Mouse (Mus musculus): ENCODE data around the gene Ctdnep1. TPM values are rescaled to one million over a fixed set of nuclear protein-coding genes. Genes with fewer than 3 reads are reported as not detected.

The Ctdnep1 gene
- polyA plus RNA-seq, 1 experiment from 2014 or later, result 24.4 TPM

DNA sequence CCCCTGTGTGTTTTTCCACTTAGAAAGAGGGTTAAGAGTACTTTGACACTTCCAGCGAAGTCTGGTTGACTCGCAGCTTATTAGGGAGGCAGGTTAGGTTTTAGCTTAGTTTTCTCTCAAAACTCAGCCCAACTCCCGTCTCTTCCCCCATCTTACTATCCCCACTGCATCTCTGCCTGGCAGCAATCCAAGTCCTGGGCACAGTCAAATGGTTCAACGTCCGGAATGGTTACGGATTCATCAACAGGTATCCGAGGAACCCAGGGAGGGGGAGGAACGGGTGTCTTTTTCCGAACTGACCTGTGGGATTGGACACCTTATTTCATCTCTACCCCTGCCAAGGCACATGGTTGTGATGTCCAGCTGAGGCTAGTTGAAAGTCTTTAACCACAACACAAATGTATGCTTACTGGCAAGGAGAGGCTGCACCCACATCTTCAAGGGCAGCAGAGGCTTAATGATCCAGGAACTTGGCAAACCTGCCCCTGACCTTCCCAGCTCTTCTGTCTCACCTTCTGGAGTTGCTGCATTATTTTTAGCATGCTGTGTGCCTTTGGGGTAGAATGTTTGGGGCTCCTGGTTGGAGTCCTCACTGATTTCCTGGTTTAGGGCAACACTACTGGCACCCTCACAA, 44.1 kb upstream of the Ctdnep1 start:
- H3K4me1 ChIP-seq (ENCODE audit: control insufficient read depth, insufficient read depth, low read length), result peaks cover 4% of the 10 kb centered on the region; the same call in 1 of the 2 replicates
- no peak for ATAC-seq
- no peaks in the 10 kb centered on the region for H3K36me3 ChIP-seq (ENCODE audit: control insufficient read depth, insufficient read depth, low read length)
- WGBS, result 42% methylated on average over 9 of the region's 9 CpGs
- H3K9me3 ChIP-seq (replicated peaks; ENCODE audit: control insufficient read depth, low read length, poor library complexity, severe bottlenecking), result no peaks in the 10 kb centered on the region
- no peak overlapping the region for H3K27ac ChIP-seq (ENCODE audit: low read length)
- peaks cover 19% of the 10 kb centered on the region for H3K27me3 ChIP-seq (ENCODE audit: control insufficient read depth, insufficient read depth, low read depth, low read length)
- H3K4me3 ChIP-seq (ENCODE audit: low read depth, low read length), result no peak overlapping the region
- H3K9ac ChIP-seq (ENCODE audit: low read depth, low read length), result no peak overlapping the region
- H3K4me2 ChIP-seq (ENCODE audit: low read length), result peak overlapping the region; percentile 97

DNA sequence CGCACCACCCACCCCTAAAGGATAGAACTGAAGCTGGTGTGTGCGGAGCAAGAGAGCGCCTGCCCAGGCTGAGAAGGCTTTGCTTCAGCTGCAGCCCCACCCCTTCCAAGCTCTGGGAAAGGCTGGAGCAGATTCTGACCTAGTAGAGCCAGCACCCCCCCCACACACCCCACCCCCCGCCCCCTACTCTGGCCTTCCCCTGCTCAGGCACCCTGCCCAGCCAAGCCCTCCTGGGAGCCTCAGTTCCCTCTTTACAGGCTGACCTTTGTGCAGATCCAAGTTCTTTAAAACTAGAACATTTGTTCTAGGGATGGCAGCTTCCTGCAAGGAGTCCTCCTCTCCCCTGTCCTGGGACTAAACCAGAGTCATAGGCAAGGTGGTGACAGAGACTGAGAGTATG, 43.6 kb upstream of the Ctdnep1 start:
- Histone ChIP-seq H3K27me3 (ENCODE audit: control insufficient read depth, insufficient read depth, low read depth, low read length) (peaks cover 19% of the 10 kb centered on the region), H3K36me3 (ENCODE audit: control insufficient read depth, insufficient read depth, low read length) (no peaks in the 10 kb centered on the region), H3K4me3 (ENCODE audit: low read depth, low read length) (no peak overlapping the region), H3K9me3 (replicated peaks; ENCODE audit: control insufficient read depth, low read length, poor library complexity, severe bottlenecking) (no peaks in the 10 kb centered on the region), H3K4me2 (ENCODE audit: low read length) (no peak overlapping the region), H3K4me1 (ENCODE audit: control insufficient read depth, insufficient read depth, low read length) (peaks cover 4% of the 10 kb centered on the region; the same call in 1 of the 2 replicates), H3K27ac (ENCODE audit: low read length) (no peak overlapping the region), H3K9ac (ENCODE audit: low read depth, low read length) (no peak overlapping the region)
- ATAC-seq, result no peak
- WGBS, result 29% methylated on average over 4 of the region's 4 CpGs

DNA sequence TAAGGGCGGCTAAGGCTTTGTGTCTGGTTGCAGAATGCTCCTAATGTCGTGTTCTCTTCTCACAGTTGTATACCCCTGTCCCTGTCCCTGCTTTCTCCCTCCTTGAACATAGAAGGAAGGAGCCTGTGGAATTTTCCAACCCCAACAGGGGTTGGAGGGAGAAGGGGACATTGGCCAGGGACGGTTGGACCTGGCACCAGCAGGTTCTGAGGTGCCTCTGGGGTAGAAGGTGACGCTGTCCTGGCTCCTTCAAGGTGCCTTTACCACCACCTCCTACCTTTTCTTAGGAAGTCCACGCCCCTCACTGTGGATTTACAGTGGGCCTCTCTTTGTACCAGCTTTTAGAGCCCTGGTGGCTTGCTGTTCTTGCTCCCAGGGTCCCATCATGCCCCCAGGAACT, 43.1 kb upstream of the Ctdnep1 start:
- no peak overlapping the region for H3K4me2 ChIP-seq (ENCODE audit: low read length)
- WGBS, result 69% methylated on average over 5 of the region's 5 CpGs
- H3K27me3 ChIP-seq (ENCODE audit: control insufficient read depth, insufficient read depth, low read depth, low read length), result peaks cover 19% of the 10 kb centered on the region
- ATAC-seq, result no peak
- H3K4me3 ChIP-seq (ENCODE audit: low read depth, low read length), result no peak overlapping the region
- H3K9me3 ChIP-seq (replicated peaks; ENCODE audit: control insufficient read depth, low read length, poor library complexity, severe bottlenecking), result no peaks in the 10 kb centered on the region
- H3K27ac ChIP-seq (ENCODE audit: low read length), result no peak overlapping the region
- no peak overlapping the region for H3K9ac ChIP-seq (ENCODE audit: low read depth, low read length)
- peaks cover 4% of the 10 kb centered on the region; the same call in 1 of the 2 replicates for H3K4me1 ChIP-seq (ENCODE audit: control insufficient read depth, insufficient read depth, low read length)
- H3K36me3 ChIP-seq (ENCODE audit: control insufficient read depth, insufficient read depth, low read length), result no peaks in the 10 kb centered on the region

DNA sequence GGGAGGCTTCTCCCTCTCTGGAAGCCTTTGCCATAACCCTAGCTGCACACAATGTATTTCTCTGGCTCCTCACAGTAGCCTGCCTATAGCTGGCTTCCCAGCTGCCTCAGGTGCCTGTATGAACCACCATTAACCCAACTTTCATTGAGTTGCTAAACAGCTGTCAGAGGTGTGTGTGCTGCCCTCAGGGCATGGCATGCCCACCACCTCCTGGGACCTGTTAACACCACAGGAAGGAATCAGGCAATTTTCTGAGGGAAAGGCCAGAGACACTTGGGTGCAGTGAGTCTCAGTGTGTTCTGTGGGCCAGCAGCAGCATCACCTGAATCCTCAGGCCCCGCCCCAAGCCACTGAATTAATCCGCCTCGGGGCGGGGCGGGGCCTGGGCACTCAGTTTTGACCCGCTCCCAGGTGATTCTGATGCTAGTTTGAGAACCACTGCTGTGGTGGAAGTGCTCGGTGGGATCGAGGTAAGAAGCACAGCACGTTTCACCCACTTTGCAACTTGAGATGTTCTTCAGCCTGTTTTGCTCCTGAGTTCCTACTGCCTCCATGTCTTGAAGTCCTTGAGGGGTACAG, 42.5 kb upstream of the Ctdnep1 start:
- no peak overlapping the region for H3K27ac ChIP-seq (ENCODE audit: low read length)
- H3K4me2 ChIP-seq (ENCODE audit: low read length), result no peak overlapping the region
- no peak overlapping the region for H3K9ac ChIP-seq (ENCODE audit: low read depth, low read length)
- no peaks in the 10 kb centered on the region for H3K36me3 ChIP-seq (ENCODE audit: control insufficient read depth, insufficient read depth, low read length)
- H3K4me3 ChIP-seq (ENCODE audit: low read depth, low read length), result no peak overlapping the region
- 36% methylated on average over 9 of the region's 9 CpGs for WGBS
- peaks cover 4% of the 10 kb centered on the region; the same call in 1 of the 2 replicates for H3K4me1 ChIP-seq (ENCODE audit: control insufficient read depth, insufficient read depth, low read length)
- H3K27me3 ChIP-seq (ENCODE audit: control insufficient read depth, insufficient read depth, low read depth, low read length), result peaks cover 19% of the 10 kb centered on the region
- no peaks in the 10 kb centered on the region for H3K9me3 ChIP-seq (replicated peaks; ENCODE audit: control insufficient read depth, low read length, poor library complexity, severe bottlenecking)
- no peak for ATAC-seq

DNA sequence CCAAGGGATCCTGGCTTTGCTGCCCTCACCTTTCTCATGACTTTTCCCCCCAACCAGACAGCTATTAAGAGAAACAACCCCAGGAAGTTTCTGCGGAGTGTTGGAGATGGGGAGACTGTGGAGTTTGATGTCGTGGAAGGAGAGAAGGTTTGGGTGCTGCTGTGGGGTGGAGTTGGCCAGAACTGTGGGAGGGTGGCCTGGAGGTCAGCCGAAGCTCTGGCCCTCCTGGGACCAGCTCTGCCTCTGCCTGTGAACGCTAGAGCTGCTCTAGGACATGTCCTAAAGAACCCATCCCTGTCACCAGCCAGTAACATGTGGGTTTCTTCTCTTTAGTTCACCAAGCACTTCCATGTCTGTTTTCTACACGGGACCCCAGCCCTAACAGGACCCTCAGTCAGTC, 41.8 kb upstream of the Ctdnep1 start:
- peaks cover 4% of the 10 kb centered on the region; the same call in 1 of the 2 replicates for H3K4me1 ChIP-seq (ENCODE audit: control insufficient read depth, insufficient read depth, low read length)
- WGBS, result 75% methylated on average over 5 of the region's 5 CpGs
- H3K27me3 ChIP-seq (ENCODE audit: control insufficient read depth, insufficient read depth, low read depth, low read length), result peaks cover 19% of the 10 kb centered on the region
- no peak overlapping the region for H3K4me2 ChIP-seq (ENCODE audit: low read length)
- no peak overlapping the region for H3K4me3 ChIP-seq (ENCODE audit: low read depth, low read length)
- no peak overlapping the region for H3K9ac ChIP-seq (ENCODE audit: low read depth, low read length)
- no peaks in the 10 kb centered on the region for H3K36me3 ChIP-seq (ENCODE audit: control insufficient read depth, insufficient read depth, low read length)
- no peak overlapping the region for H3K27ac ChIP-seq (ENCODE audit: low read length)
- no peaks in the 10 kb centered on the region for H3K9me3 ChIP-seq (replicated peaks; ENCODE audit: control insufficient read depth, low read length, poor library complexity, severe bottlenecking)
- no peak for ATAC-seq

DNA sequence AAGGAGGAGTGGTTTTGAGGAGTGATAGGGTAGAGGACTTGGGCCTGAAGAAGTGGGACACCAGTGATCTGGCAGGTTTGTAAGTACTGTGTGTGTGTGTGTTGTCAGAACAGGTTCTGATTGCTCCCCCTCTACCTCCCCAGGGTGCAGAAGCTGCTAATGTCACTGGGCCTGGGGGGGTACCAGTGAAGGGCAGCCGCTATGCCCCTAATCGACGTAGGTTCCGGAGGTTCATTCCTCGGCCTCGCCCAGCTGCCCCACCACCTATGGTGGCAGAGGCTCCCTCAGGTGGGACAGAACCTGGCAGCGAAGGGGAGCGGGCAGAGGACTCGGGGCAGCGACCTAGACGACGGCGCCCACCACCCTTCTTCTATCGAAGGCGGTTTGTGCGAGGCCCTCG, 41.2 kb upstream of the Ctdnep1 start:
- no peak for ATAC-seq
- WGBS, result 93% methylated on average over 17 of the region's 17 CpGs

DNA sequence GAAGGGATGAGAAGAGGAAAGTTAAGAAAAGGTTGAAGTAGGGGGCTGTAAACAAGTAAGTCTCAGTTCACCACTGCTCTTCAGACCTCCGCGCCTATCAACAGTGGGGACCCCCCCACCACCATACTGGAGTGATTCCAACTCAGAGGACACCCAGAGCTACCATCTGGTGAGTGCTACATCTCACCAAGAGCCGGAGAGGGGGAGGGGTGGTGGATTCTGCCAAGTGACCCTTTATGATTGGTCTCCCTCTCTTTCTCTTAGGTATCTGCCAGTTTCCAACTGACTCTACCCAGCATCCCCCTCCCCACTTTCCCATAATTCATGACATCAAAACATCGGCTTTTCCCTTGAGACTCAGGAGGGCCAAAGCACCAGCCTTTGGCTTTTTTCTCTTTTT, 40.0 kb upstream of the Ctdnep1 start:
- Histone ChIP-seq H3K9me3 (replicated peaks; ENCODE audit: control insufficient read depth, low read length, poor library complexity, severe bottlenecking) (no peaks in the 10 kb centered on the region), H3K27ac (ENCODE audit: low read length) (no peak overlapping the region), H3K4me1 (ENCODE audit: control insufficient read depth, insufficient read depth, low read length) (0 out of 2 replicates have a peak, but pooled peaks cover 2% of the 10 kb centered on the region), H3K4me2 (ENCODE audit: low read length) (no peak overlapping the region), H3K4me3 (ENCODE audit: low read depth, low read length) (no peak overlapping the region), H3K9ac (ENCODE audit: low read depth, low read length) (no peak overlapping the region), H3K27me3 (ENCODE audit: control insufficient read depth, insufficient read depth, low read depth, low read length) (peaks cover 19% of the 10 kb centered on the region), H3K36me3 (ENCODE audit: control insufficient read depth, insufficient read depth, low read length) (no peaks in the 10 kb centered on the region)
- ATAC-seq, result no peak
- 82% methylated on average over 4 of the region's 4 CpGs for WGBS

More for the DNA sequence above, 41.2 kb upstream of the Ctdnep1 start:
- no peak overlapping the region for H3K4me2 ChIP-seq (ENCODE audit: low read length)
- no peak overlapping the region for H3K27ac ChIP-seq (ENCODE audit: low read length)
- H3K36me3 ChIP-seq (ENCODE audit: control insufficient read depth, insufficient read depth, low read length), result no peaks in the 10 kb centered on the region
- peaks cover 19% of the 10 kb centered on the region for H3K27me3 ChIP-seq (ENCODE audit: control insufficient read depth, insufficient read depth, low read depth, low read length)
- H3K9ac ChIP-seq (ENCODE audit: low read depth, low read length), result no peak overlapping the region
- H3K4me3 ChIP-seq (ENCODE audit: low read depth, low read length), result no peak overlapping the region
- H3K4me1 ChIP-seq (ENCODE audit: control insufficient read depth, insufficient read depth, low read length), result peaks cover 2% of the 10 kb centered on the region; the same call in 1 of the 2 replicates
- no peaks in the 10 kb centered on the region for H3K9me3 ChIP-seq (replicated peaks; ENCODE audit: control insufficient read depth, low read length, poor library complexity, severe bottlenecking)

DNA sequence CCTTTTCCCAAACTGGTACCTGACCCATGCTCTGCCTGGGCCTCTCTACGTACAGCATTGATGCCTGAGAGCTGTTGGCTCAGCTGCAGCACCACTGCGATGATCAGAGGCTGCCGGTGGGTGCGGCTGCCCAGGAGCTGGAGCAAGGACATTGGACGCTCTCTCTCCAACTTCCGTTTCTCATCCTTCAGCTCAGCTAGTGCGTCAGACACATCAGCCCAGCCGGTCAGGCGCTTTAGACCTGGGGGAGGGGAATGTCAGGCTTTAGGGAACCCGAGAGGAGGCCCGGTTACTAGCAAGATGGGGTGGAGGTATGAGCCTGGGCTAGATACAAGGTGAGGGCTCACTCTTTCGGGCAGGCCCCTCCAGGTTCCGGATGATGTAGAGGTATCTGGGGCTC, 35.7 kb upstream of the Ctdnep1 start:
- Histone ChIP-seq H3K4me2 (ENCODE audit: low read length) (no peak overlapping the region), H3K4me3 (ENCODE audit: low read depth, low read length) (no peak overlapping the region), H3K4me1 (ENCODE audit: control insufficient read depth, insufficient read depth, low read length) (peaks cover 2% of the 10 kb centered on the region; the same call in 1 of the 2 replicates), H3K9me3 (replicated peaks; ENCODE audit: control insufficient read depth, low read length, poor library complexity, severe bottlenecking) (no peaks in the 10 kb centered on the region), H3K9ac (ENCODE audit: low read depth, low read length) (no peak overlapping the region), H3K27ac (ENCODE audit: low read length) (no peak overlapping the region), H3K36me3 (ENCODE audit: control insufficient read depth, insufficient read depth, low read length) (no peaks in the 10 kb centered on the region), H3K27me3 (ENCODE audit: control insufficient read depth, insufficient read depth, low read depth, low read length) (peaks cover 8% of the 10 kb centered on the region)
- 81% methylated on average over 13 of the region's 13 CpGs for WGBS
- no peak for ATAC-seq
